Mouse (Mus musculus): Measurements from ENCODE around the gene Gm12216. TPM values are rescaled to one million over a fixed set of nuclear protein-coding genes. Genes with fewer than 3 reads are reported as not detected.

Gm12216 gene
- polyA plus RNA-seq, 1 experiment from 2014 or later, result 0.41 TPM

GRCm38 (mm10) chr11:53810749-53811148, 48.3 kb downstream of the Gm12216 start:
- WGBS, result 78% methylated on average over 2 of the region's 2 CpGs
- H3K9me3 ChIP-seq (replicated peaks), result no peaks in the 10 kb centered on the region

GRCm38 (mm10) chr11:53810156-53810555, 48.9 kb downstream of the Gm12216 start:
- Histone ChIP-seq H3K27ac (no peak overlapping the region), H3K36me3 (no peaks in the 10 kb centered on the region), H3K4me1 (no peaks in the 10 kb centered on the region), H3K4me3 (no peak overlapping the region), H3K9me3 (replicated peaks) (no peaks in the 10 kb centered on the region), H3K27me3 (ENCODE audit: low read depth, poor library complexity, severe bottlenecking) (no peaks in the 10 kb centered on the region)
- WGBS, result 64% methylated on average over 5 of the region's 5 CpGs
- no peak for DNase-seq (ENCODE audit: low spot score)

More at GRCm38 (mm10) chr11:53810749-53811148, 48.3 kb downstream of the Gm12216 start:
- H3K4me3 ChIP-seq, result no peak overlapping the region
- no peaks in the 10 kb centered on the region for H3K27me3 ChIP-seq (ENCODE audit: low read depth, poor library complexity, severe bottlenecking)
- no peaks in the 10 kb centered on the region for H3K4me1 ChIP-seq
- DNase-seq (ENCODE audit: low spot score), result no peak
- no peak overlapping the region for H3K27ac ChIP-seq
- H3K36me3 ChIP-seq, result no peaks in the 10 kb centered on the region

DNA sequence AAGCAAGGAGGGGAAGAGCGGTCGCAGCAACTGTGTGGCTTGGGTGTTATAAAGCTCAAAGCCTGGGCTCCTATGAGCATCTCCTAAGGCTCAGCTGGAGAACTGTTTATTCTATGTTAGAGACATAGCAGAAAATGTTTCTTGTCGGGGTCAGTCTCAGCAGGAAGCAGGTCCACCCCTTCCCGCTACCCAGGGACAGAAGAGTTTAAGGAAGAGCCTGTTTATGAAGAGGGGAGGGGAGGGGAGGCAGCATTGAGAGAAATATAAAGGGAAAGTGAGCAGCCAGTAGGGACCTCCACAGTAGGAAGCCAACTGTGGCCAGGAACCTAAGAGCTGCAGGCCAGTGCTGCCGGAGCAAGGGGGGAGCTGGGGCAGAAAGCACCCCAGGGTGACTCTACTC, 49.7 kb downstream of the Gm12216 start:
- Histone ChIP-seq H3K4me1 (no peaks in the 10 kb centered on the region), H3K27ac (no peak overlapping the region), H3K36me3 (no peaks in the 10 kb centered on the region), H3K4me3 (no peak overlapping the region), H3K9me3 (replicated peaks) (no peaks in the 10 kb centered on the region), H3K27me3 (ENCODE audit: low read depth, poor library complexity, severe bottlenecking) (no peaks in the 10 kb centered on the region)
- WGBS, result 62% methylated on average over 5 of the region's 5 CpGs
- no peak for DNase-seq (ENCODE audit: low spot score)

DNA sequence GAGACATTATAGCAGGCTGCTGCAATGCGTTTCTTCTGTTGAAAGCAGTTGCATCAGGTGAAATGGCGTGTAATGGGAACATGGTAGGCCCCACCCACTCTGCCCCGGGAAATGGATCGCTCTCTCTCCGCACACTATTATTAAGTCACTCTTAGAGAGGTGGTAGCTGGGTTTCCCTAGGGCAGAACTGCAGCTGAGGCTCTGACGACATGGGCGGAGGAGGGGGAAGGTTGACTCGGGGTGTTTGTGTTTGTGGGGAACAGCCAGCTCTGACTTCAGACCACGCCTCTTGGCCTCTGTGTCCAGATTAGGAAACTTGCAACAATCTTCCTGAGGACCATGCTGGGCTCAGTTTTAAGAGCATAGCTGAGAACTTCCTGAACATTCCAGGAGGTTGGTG, 53.3 kb downstream of the Gm12216 start:
- no peak overlapping the region for H3K27ac ChIP-seq
- H3K4me1 ChIP-seq, result no peaks in the 10 kb centered on the region
- 77% methylated on average over 9 of the region's 9 CpGs for WGBS
- no peaks in the 10 kb centered on the region for H3K9me3 ChIP-seq (replicated peaks)
- H3K4me3 ChIP-seq, result no peak overlapping the region
- DNase-seq (ENCODE audit: low spot score), result no peak
- no peaks in the 10 kb centered on the region for H3K27me3 ChIP-seq (ENCODE audit: low read depth, poor library complexity, severe bottlenecking)
- no peaks in the 10 kb centered on the region for H3K36me3 ChIP-seq

GRCm38 (mm10) chr11:53804569-53805344, 54.3 kb downstream of the Gm12216 start:
- H3K4me1 ChIP-seq, result no peaks in the 10 kb centered on the region
- no peak overlapping the region for H3K4me3 ChIP-seq
- WGBS, result 86% methylated on average over 14 of the region's 14 CpGs
- no peaks in the 10 kb centered on the region for H3K27me3 ChIP-seq (ENCODE audit: low read depth, poor library complexity, severe bottlenecking)
- no peak for DNase-seq (ENCODE audit: low spot score)
- no peak overlapping the region for H3K27ac ChIP-seq
- H3K36me3 ChIP-seq, result no peaks in the 10 kb centered on the region
- H3K9me3 ChIP-seq (replicated peaks), result no peaks in the 10 kb centered on the region

DNA sequence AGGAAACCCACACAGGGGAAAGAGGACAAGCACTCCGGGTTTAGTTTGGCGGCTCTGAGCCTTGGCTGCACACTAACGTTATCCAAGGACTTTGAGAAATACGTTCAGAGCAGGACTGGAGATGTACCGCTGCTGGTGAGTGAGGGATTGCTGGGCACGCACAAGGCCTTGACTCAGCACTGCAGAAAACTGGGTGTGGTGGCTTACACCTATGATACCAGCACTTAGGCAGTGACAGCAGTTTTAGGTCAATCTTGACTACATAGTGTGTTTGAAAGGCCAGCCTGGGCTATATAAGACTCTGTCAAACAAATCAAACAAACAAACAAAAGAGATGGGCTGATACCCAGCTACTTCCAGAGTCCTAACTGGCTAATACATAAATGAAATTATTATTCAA, 55.6 kb downstream of the Gm12216 start:
- no peak overlapping the region for H3K27ac ChIP-seq
- H3K36me3 ChIP-seq, result no peaks in the 10 kb centered on the region
- no peaks in the 10 kb centered on the region for H3K9me3 ChIP-seq (replicated peaks)
- no peak overlapping the region for H3K4me3 ChIP-seq
- WGBS, result 90% methylated on average over 6 of the region's 6 CpGs
- DNase-seq (ENCODE audit: low spot score), result no peak
- no peaks in the 10 kb centered on the region for H3K4me1 ChIP-seq
- no peaks in the 10 kb centered on the region for H3K27me3 ChIP-seq (ENCODE audit: low read depth, poor library complexity, severe bottlenecking)

DNA sequence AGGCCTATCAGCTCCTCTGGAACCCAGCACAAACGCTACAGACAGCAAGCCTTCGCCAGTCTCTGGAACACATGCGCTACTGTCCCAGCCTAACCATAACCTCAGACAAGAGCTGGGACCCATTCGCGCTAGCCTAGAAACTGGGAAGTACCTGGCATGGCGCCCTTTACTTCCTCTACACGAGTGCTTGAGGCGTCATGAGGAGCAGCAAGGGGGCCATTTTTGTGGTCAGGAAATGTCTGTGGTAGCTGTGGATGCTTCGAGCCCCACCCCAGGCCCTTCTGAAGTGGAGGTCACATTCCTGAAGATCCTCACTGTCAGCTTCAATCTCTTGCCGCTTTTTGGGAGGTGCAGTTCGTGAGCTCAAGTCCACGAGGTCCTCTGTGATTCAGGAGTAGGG, 56.0 kb downstream of the Gm12216 start:
- Histone ChIP-seq H3K4me1 (no peaks in the 10 kb centered on the region), H3K9me3 (replicated peaks) (no peaks in the 10 kb centered on the region), H3K27ac (no peak overlapping the region), H3K27me3 (ENCODE audit: low read depth, poor library complexity, severe bottlenecking) (no peaks in the 10 kb centered on the region), H3K36me3 (no peaks in the 10 kb centered on the region), H3K4me3 (no peak overlapping the region)
- 87% methylated on average over 12 of the region's 12 CpGs for WGBS
- no peak for DNase-seq (ENCODE audit: low spot score)

GRCm38 (mm10) chr11:53800975-53801374, 58.1 kb downstream of the Gm12216 start:
- Histone ChIP-seq H3K36me3 (no peaks in the 10 kb centered on the region), H3K9me3 (replicated peaks) (no peaks in the 10 kb centered on the region), H3K4me3 (no peak overlapping the region), H3K27ac (no peak overlapping the region), H3K4me1 (peaks cover 7% of the 10 kb centered on the region), H3K27me3 (ENCODE audit: low read depth, poor library complexity, severe bottlenecking) (no peaks in the 10 kb centered on the region)
- WGBS, result 84% methylated on average over 5 of the region's 5 CpGs
- DNase-seq (ENCODE audit: low spot score), result no peak

- Histone ChIP-seq H3K36me3 (no peaks in the 10 kb centered on the region), H3K27ac (no peak overlapping the region), H3K4me3 (no peak overlapping the region), H3K4me1 (peaks cover 12% of the 10 kb centered on the region), H3K9me3 (replicated peaks) (no peaks in the 10 kb centered on the region), H3K27me3 (ENCODE audit: low read depth, poor library complexity, severe bottlenecking) (no peaks in the 10 kb centered on the region)
- WGBS, result 56% methylated on average over 4 of the region's 4 CpGs
- DNase-seq (ENCODE audit: low spot score), result no peak
Measured at GRCm38 (mm10) chr11:53800036-53800435, 59.0 kb downstream of the Gm12216 start.

DNA sequence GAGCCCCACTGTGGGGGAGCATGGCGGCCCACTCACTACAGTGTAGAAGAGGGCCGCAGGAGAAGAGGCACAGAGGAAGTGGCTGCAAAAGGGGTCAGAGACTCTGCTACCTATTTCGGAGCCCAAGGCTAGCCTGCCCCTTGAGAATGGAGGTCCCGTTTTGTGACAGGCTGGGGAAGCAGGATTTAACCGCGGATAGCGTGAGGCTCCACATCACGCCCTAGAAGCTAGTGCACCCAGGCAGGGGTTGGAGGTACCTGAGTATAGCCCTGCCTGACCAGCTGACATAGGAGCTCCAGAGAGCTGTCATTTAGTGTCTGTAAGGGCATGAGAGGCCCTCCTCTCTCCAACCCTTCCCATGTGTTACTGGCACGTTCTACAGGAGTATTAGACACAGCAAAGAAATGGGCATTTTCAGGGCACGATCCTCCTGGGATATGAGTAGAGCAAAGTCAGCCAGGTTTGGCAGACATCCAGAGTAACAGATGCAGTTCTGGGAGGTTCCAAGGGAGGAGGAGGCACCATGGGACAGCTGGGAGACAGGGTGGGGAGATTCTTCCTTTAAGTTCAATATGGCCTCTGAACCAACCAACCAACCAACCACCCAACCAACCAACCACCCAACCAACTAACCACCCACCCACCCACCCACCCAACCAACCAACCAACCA, 60.9 kb downstream of the Gm12216 start:
- H3K4me1 ChIP-seq, result peaks cover 26% of the 10 kb centered on the region
- H3K36me3 ChIP-seq, result no peaks in the 10 kb centered on the region
- WGBS, result 95% methylated on average over 10 of the region's 10 CpGs
- no peak overlapping the region for H3K4me3 ChIP-seq
- H3K27ac ChIP-seq, result no peak overlapping the region
- no peaks in the 10 kb centered on the region for H3K9me3 ChIP-seq (replicated peaks)
- no peaks in the 10 kb centered on the region for H3K27me3 ChIP-seq (ENCODE audit: low read depth, poor library complexity, severe bottlenecking)
- DNase-seq (ENCODE audit: low spot score), result no peak

- no peak overlapping the region for H3K4me3 ChIP-seq
- H3K4me1 ChIP-seq, result peaks cover 26% of the 10 kb centered on the region
- H3K27ac ChIP-seq, result no peak overlapping the region
- no peaks in the 10 kb centered on the region for H3K9me3 ChIP-seq (replicated peaks)
- H3K27me3 ChIP-seq (ENCODE audit: low read depth, poor library complexity, severe bottlenecking), result no peaks in the 10 kb centered on the region
- WGBS, result 62% methylated on average over 6 of the region's 6 CpGs
- DNase-seq (ENCODE audit: low spot score), result no peak
- no peaks in the 10 kb centered on the region for H3K36me3 ChIP-seq
Measured at GRCm38 (mm10) chr11:53797386-53797920, 61.6 kb downstream of the Gm12216 start.

GRCm38 (mm10) chr11:53796409-53797151, 62.5 kb downstream of the Gm12216 start:
- DNase-seq (ENCODE audit: low spot score), result no peak
- no peak overlapping the region for H3K27ac ChIP-seq
- WGBS, result 70% methylated on average over 12 of the region's 12 CpGs
- no peaks in the 10 kb centered on the region for H3K9me3 ChIP-seq (replicated peaks)
- H3K36me3 ChIP-seq, result no peaks in the 10 kb centered on the region
- peaks cover 26% of the 10 kb centered on the region for H3K4me1 ChIP-seq
- H3K4me3 ChIP-seq, result no peak overlapping the region
- no peaks in the 10 kb centered on the region for H3K27me3 ChIP-seq (ENCODE audit: low read depth, poor library complexity, severe bottlenecking)

GRCm38 (mm10) chr11:53795813-53796212, 63.2 kb downstream of the Gm12216 start:
- Histone ChIP-seq H3K9me3 (replicated peaks) (no peaks in the 10 kb centered on the region), H3K36me3 (no peaks in the 10 kb centered on the region), H3K4me3 (no peak overlapping the region), H3K27ac (no peak overlapping the region), H3K27me3 (ENCODE audit: low read depth, poor library complexity, severe bottlenecking) (no peaks in the 10 kb centered on the region), H3K4me1 (peaks cover 26% of the 10 kb centered on the region)
- DNase-seq (ENCODE audit: low spot score), result no peak
- WGBS, result 85% methylated on average over 8 of the region's 8 CpGs
